ENCODE assay signal across 25 mouse cellular contexts in the genomic region with DNA sequence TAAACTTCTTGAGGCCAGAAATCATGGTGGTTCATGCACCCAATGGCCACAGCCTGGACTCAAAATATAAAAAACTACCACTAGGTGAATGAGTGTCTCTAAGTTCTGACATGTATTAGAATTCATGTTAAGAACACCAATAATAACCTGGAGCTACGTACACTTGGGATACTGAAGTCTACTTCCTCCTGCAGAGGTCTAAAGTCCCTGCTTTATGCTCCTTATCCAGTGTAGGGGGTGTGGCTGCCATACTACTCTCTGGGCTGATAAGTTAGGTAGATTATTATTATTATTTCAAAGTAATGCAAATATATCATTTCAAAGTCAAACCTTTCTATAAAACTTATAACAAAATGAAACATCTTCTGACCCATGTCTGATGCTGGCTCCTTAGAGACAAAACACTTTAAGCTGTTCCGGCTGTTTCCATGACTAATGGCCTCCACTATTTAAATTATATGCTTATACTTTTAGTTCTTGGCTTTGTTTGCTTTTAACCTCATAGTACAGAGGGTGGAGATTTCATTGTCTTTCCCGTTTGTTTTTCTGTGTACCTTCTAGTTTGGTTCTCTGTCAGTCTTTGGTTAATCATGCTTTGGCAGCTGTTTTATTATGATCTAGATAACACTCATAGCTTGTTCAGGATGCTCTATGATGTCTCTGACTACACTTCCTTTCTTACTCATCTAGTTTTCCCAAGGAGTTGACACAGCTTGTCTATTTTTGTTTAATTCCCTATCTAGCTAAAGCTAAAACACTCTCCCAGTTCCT. TPM values are rescaled to one million over a fixed set of nuclear protein-coding genes. Genes with fewer than 3 reads are reported as not detected.
"Had no signal": no experiment of that assay in that cellular context is flagged by ENCODE, and none has a peak within 500 bp of the region (broad histone marks: within the 10 kb centered on the region; RNA-seq: fewer than 3 reads in every experiment).

No protein-coding gene starts in this region.

- H3K9ac ChIP-seq: heart, embryonic 12.5 days; hindbrain, embryonic 12.5 days; hindbrain, embryonic 14.5 days; kidney, embryonic 15.5 days; limb, embryonic 12.5 days had no signal

- H3K4me2 ChIP-seq: heart, embryonic 12.5 days; hindbrain, embryonic 12.5 days; hindbrain, embryonic 14.5 days; kidney, embryonic 15.5 days; limb, embryonic 12.5 days; liver, embryonic 11.5 days had no signal

- H3K4me3 ChIP-seq: gastrocnemius, adult 2 months; heart, embryonic 10.5 days; heart, embryonic 12.5 days; hindbrain, embryonic 10.5 days; hindbrain, embryonic 12.5 days; kidney, embryonic 15.5 days; limb, embryonic 10.5 days; limb, embryonic 12.5 days had no signal

- H3K27ac ChIP-seq: gastrocnemius, adult 2 months; heart, embryonic 10.5 days; hindbrain, embryonic 10.5 days; hindbrain, embryonic 12.5 days; hindbrain, embryonic 14.5 days; kidney, embryonic 15.5 days; kidney, postnatal 0 days; limb, embryonic 10.5 days; limb, embryonic 12.5 days had no signal

- H3K4me1 ChIP-seq: heart, embryonic 10.5 days; heart, embryonic 12.5 days; hindbrain, embryonic 10.5 days; hindbrain, embryonic 12.5 days; kidney, embryonic 15.5 days; limb, embryonic 10.5 days; limb, embryonic 12.5 days had no signal

- DNase-seq: gastrocnemius, adult 2 months; gastrocnemius, postnatal 10 days; gastrocnemius, postnatal 25 days; heart, postnatal 10 days; heart, postnatal 4 days; kidney, adult 11 months; kidney, adult 2 months; kidney, adult 9 months; kidney, postnatal 14 days; kidney, postnatal 36 days; layer of hippocampus, adult 9-11 months; layer of hippocampus, postnatal 36 days; liver had no signal

- ATAC-seq: hindbrain, embryonic 16.5 days; inflammation-experienced regulatory T-cells, adult 6 months had no signal

- H3K9me3 ChIP-seq: heart, embryonic 10.5 days; heart, embryonic 12.5 days; hindbrain, embryonic 10.5 days; hindbrain, embryonic 12.5 days; kidney, embryonic 15.5 days; limb, embryonic 10.5 days; limb, embryonic 12.5 days had no signal

- H3K36me3 ChIP-seq: heart, embryonic 10.5 days; heart, embryonic 12.5 days; hindbrain, embryonic 10.5 days; hindbrain, embryonic 12.5 days; kidney, embryonic 15.5 days; limb, embryonic 10.5 days; limb, embryonic 12.5 days had no signal

- H3K27me3 ChIP-seq: heart, embryonic 12.5 days; hindbrain, embryonic 12.5 days; kidney, embryonic 15.5 days had no signal

RNA-seq across cellular contexts. Expression of gene Tnfaip8l3, which starts 16.7 kb away (rescaled TPM):
- polyA plus RNA-seq: heart, embryonic 12.5 days; inflammation-experienced regulatory T-cells, adult 6 months; liver, embryonic 11.5 days had no signal
